Comparison of ENCODE assay signal across 13 mouse cellular contexts in genomic region chr4:141421423-141421822, GRCm38 (mm10). TPM values are rescaled to one million over a fixed set of nuclear protein-coding genes. Genes with fewer than 3 reads are reported as not detected.
DNase-seq lines count a peak whose midpoint lies in the region; ATAC-seq and TF ChIP-seq lines count a peak whose summit lies in the region.
"Had no signal": no experiment of that assay in that cellular context is flagged by ENCODE, and none has a peak within 500 bp of the region (broad histone marks: within the 10 kb centered on the region; RNA-seq: fewer than 3 reads in every experiment).

No protein-coding gene starts in this region.

- peak; percentile 44 to 45 for DNase-seq in cerebellum, adult 2 months
- no peak for DNase-seq in cerebellum, adult 11-12 months
- peak; percentile 38 for DNase-seq in adrenal gland, postnatal 25 days
- peak; percentile 88 to 89 for DNase-seq in heart, adult 9 months (ENCODE audit: low spot score in 2 of 2)
- DNase-seq in right cerebral cortex, postnatal 14 days, result no peak

- WGBS in cerebellum, adult 2 months, result 8% methylated on average over 14 of the region's 14 CpGs
- WGBS in lung, embryonic 16.5 days, result 45% methylated on average over 14 of the region's 14 CpGs
- WGBS in midbrain, embryonic 16.5 days, result 75% methylated on average over 14 of the region's 14 CpGs
- WGBS in forebrain, embryonic 12.5 days, result 79% methylated on average over 14 of the region's 14 CpGs

- TF ChIP-seq CTCF in cerebellum, adult 2 months (IDR thresholded peaks at IDR 0.05; ENCODE audit: borderline replicate concordance, insufficient read depth, low read depth, low read length), result no peak

- ATAC-seq in lung, embryonic 16.5 days (ENCODE audit: low read depth), result peak; percentile 34
- ATAC-seq in midbrain, embryonic 16.5 days, result no peak
- no peak for ATAC-seq in forebrain, embryonic 12.5 days (ENCODE audit: low FRiP score)
- ATAC-seq: hindbrain, embryonic 16.5 days had no signal

- H3K36me3 ChIP-seq in lung, embryonic 16.5 days (ENCODE audit: control insufficient read depth, insufficient read depth, low read length), result no peaks in the 10 kb centered on the region
- no peaks in the 10 kb centered on the region for H3K36me3 ChIP-seq in midbrain, embryonic 16.5 days (ENCODE audit: control insufficient read depth, insufficient read depth, low read length)
- no peaks in the 10 kb centered on the region for H3K36me3 ChIP-seq in forebrain, embryonic 12.5 days (replicated peaks)
- H3K36me3 ChIP-seq: neural tube, embryonic 13.5 days had no signal

- peak overlapping the region; percentile 54 for H3K9ac ChIP-seq in lung, embryonic 16.5 days (ENCODE audit: low read length)
- H3K9ac ChIP-seq in midbrain, embryonic 16.5 days (ENCODE audit: low read depth, low read length), result no peak overlapping the region
- no peak overlapping the region for H3K9ac ChIP-seq in forebrain, embryonic 12.5 days
- H3K9ac ChIP-seq: liver, embryonic 14.5 days; neural tube, embryonic 13.5 days had no signal

- no peak overlapping the region; the same call in 1 of the 2 replicates for H3K4me2 ChIP-seq in lung, embryonic 16.5 days (ENCODE audit: low read depth, low read length)
- H3K4me2 ChIP-seq in midbrain, embryonic 16.5 days (ENCODE audit: low read length), result no peak overlapping the region
- H3K4me2 ChIP-seq in forebrain, embryonic 12.5 days, result no peak overlapping the region
- H3K4me2 ChIP-seq: neural tube, embryonic 13.5 days had no signal

- no peak overlapping the region for H3K27ac ChIP-seq in cerebellum, adult 2 months (ENCODE audit: insufficient read depth, low read length)
- H3K27ac ChIP-seq in lung, embryonic 16.5 days (ENCODE audit: low read length), result peak overlapping the region; percentile 27
- H3K27ac ChIP-seq in midbrain, embryonic 16.5 days (ENCODE audit: low read length), result no peak overlapping the region
- no peak overlapping the region for H3K27ac ChIP-seq in forebrain, embryonic 12.5 days
- H3K27ac ChIP-seq: liver, embryonic 14.5 days; neural tube, embryonic 13.5 days had no signal

- no peak overlapping the region for H3K4me3 ChIP-seq in cerebellum, adult 2 months (replicated peaks; ENCODE audit: insufficient read depth, low read depth, low read length)
- peak overlapping the region; percentile 18 for H3K4me3 ChIP-seq in lung, embryonic 16.5 days (ENCODE audit: low read length)
- no peak overlapping the region for H3K4me3 ChIP-seq in midbrain, embryonic 16.5 days (ENCODE audit: low read depth, low read length)
- no peak overlapping the region for H3K4me3 ChIP-seq in forebrain, embryonic 12.5 days (replicated peaks)
- H3K4me3 ChIP-seq: neural tube, embryonic 13.5 days had no signal

- no peaks in the 10 kb centered on the region for H3K27me3 ChIP-seq in cerebellum, adult 2 months (ENCODE audit: control insufficient read depth, insufficient read depth, low read length)
- no peaks in the 10 kb centered on the region; the same call in 1 of the 2 replicates for H3K27me3 ChIP-seq in lung, embryonic 16.5 days (ENCODE audit: control insufficient read depth, insufficient read depth, low read depth, low read length)
- H3K27me3 ChIP-seq in midbrain, embryonic 16.5 days (ENCODE audit: control insufficient read depth, insufficient read depth, low read depth, low read length), result 0 out of 2 replicates have a peak, but pooled peaks cover 3% of the 10 kb centered on the region
- peaks cover 34% of the 10 kb centered on the region for H3K27me3 ChIP-seq in forebrain, embryonic 12.5 days

- H3K9me3 ChIP-seq in lung, embryonic 16.5 days (ENCODE audit: control insufficient read depth, low read length), result no peaks in the 10 kb centered on the region
- H3K9me3 ChIP-seq in midbrain, embryonic 16.5 days (replicated peaks; ENCODE audit: control insufficient read depth, low read length, poor library complexity, severe bottlenecking), result no peaks in the 10 kb centered on the region
- H3K9me3 ChIP-seq in forebrain, embryonic 12.5 days, result no peaks in the 10 kb centered on the region
- H3K9me3 ChIP-seq: neural tube, embryonic 13.5 days had no signal

- H3K4me1 ChIP-seq in cerebellum, adult 2 months (ENCODE audit: control insufficient read depth, insufficient read depth, low read length), result peaks cover 9% of the 10 kb centered on the region
- peaks cover 27% of the 10 kb centered on the region for H3K4me1 ChIP-seq in lung, embryonic 16.5 days (replicated peaks; ENCODE audit: control insufficient read depth, insufficient read depth, low read length)
- peaks cover 10% of the 10 kb centered on the region for H3K4me1 ChIP-seq in midbrain, embryonic 16.5 days (ENCODE audit: control insufficient read depth, insufficient read depth, low read length)
- H3K4me1 ChIP-seq in forebrain, embryonic 12.5 days, result peaks cover 13% of the 10 kb centered on the region

- no peak for TF ChIP-seq POLR2A in cerebellum, adult 2 months (IDR thresholded peaks at IDR 0.05; ENCODE audit: borderline replicate concordance, insufficient read depth, low read length)

RNA-seq across cellular contexts. Expression of gene Hspb7, which starts 0.8 kb away (rescaled TPM):
- polyA plus RNA-seq in cerebellum, adult 2 months (2012; rRNA removed), result 0.10 and 0.16 TPM in 2 replicates
- 0.33 TPM in 1 of 2 replicates, not detected in the other for total RNA-seq in adrenal gland, postnatal 25 days (2021)
- polyA plus RNA-seq in lung, embryonic 16.5 days (2015; fragmentation: Nextera tagmentation; extraction: Ambion mirVana), result 6.4 and 10.6 TPM in 2 replicates
- not detected in 2 replicates for polyA plus RNA-seq in midbrain, embryonic 16.5 days (2015; fragmentation: Nextera tagmentation; extraction: Ambion mirVana)
- polyA plus RNA-seq in forebrain, embryonic 12.5 days (2016; fragmentation: Nextera tagmentation; extraction: Ambion mirVana), result not detected in 2 replicates
- polyA plus RNA-seq: neural tube, embryonic 13.5 days had no signal

RNA-seq across cellular contexts. Expression of gene Clcnkb, which starts 5.6 kb away (rescaled TPM):
- polyA plus RNA-seq in cerebellum, adult 2 months (2012; rRNA removed), result not detected in 2 replicates
- not detected in 2 replicates for total RNA-seq in adrenal gland, postnatal 25 days (2021)
- polyA plus RNA-seq in lung, embryonic 16.5 days (2015; fragmentation: Nextera tagmentation; extraction: Ambion mirVana), result 0.39 TPM in 1 of 2 replicates, not detected in the other
- polyA plus RNA-seq in midbrain, embryonic 16.5 days (2015; fragmentation: Nextera tagmentation; extraction: Ambion mirVana), result not detected in 2 replicates
- polyA plus RNA-seq in forebrain, embryonic 12.5 days (2016; fragmentation: Nextera tagmentation; extraction: Ambion mirVana), result not detected in 2 replicates
- polyA plus RNA-seq: C2C12; embryonic facial prominence, embryonic 11.5 days; hindbrain, embryonic 16.5 days; liver, embryonic 14.5 days; neural tube, embryonic 13.5 days had no signal

RNA-seq across cellular contexts. Expression of gene Srarp, which starts 14.5 kb away (rescaled TPM):
- polyA plus RNA-seq in cerebellum, adult 2 months (2012; rRNA removed), result 8.7 and 12.9 TPM in 2 replicates
- total RNA-seq in adrenal gland, postnatal 25 days (2021), result not detected in 2 replicates
- not detected in 2 replicates for polyA plus RNA-seq in lung, embryonic 16.5 days (2015; fragmentation: Nextera tagmentation; extraction: Ambion mirVana)
- polyA plus RNA-seq in midbrain, embryonic 16.5 days (2015; fragmentation: Nextera tagmentation; extraction: Ambion mirVana), result 0.62 TPM in 1 of 2 replicates, not detected in the other
- not detected in 2 replicates for polyA plus RNA-seq in forebrain, embryonic 12.5 days (2016; fragmentation: Nextera tagmentation; extraction: Ambion mirVana)
- polyA plus RNA-seq: C2C12; embryonic facial prominence, embryonic 11.5 days; liver, embryonic 14.5 days; neural tube, embryonic 13.5 days had no signal

RNA-seq across cellular contexts. Expression of gene Clcnka, which starts 22.9 kb away (rescaled TPM):
- polyA plus RNA-seq in cerebellum, adult 2 months (2012; rRNA removed), result 0.03 TPM in 1 of 2 replicates, not detected in the other
- total RNA-seq in adrenal gland, postnatal 25 days (2021), result not detected in 2 replicates
- polyA plus RNA-seq in lung, embryonic 16.5 days (2015; fragmentation: Nextera tagmentation; extraction: Ambion mirVana), result 0.24 and 0.28 TPM in 2 replicates
- polyA plus RNA-seq in midbrain, embryonic 16.5 days (2015; fragmentation: Nextera tagmentation; extraction: Ambion mirVana), result 0.19 TPM in 1 of 2 replicates, not detected in the other
- polyA plus RNA-seq in forebrain, embryonic 12.5 days (2016; fragmentation: Nextera tagmentation; extraction: Ambion mirVana), result not detected in 2 replicates
- polyA plus RNA-seq: C2C12; liver, embryonic 14.5 days; neural tube, embryonic 13.5 days had no signal

RNA-seq across cellular contexts. Expression of gene Zbtb17, which starts 23.0 kb away (rescaled TPM):
- 34.7 TPM in 2 replicates for polyA plus RNA-seq in cerebellum, adult 2 months (2012; rRNA removed)
- 18.6 and 19.6 TPM in 2 replicates for total RNA-seq in adrenal gland, postnatal 25 days (2021)
- 30.6 and 30.8 TPM in 2 replicates for polyA plus RNA-seq in lung, embryonic 16.5 days (2015; fragmentation: Nextera tagmentation; extraction: Ambion mirVana)
- 42.7 and 48.2 TPM in 2 replicates for polyA plus RNA-seq in midbrain, embryonic 16.5 days (2015; fragmentation: Nextera tagmentation; extraction: Ambion mirVana)
- polyA plus RNA-seq in forebrain, embryonic 12.5 days (2016; fragmentation: Nextera tagmentation; extraction: Ambion mirVana), result 58.6 and 61.2 TPM in 2 replicates

Comparison
In these comparisons a context has a peak if more than half of its experiments do, and no peak if none do; other contexts are left out.
1. DNase-seq: peak in cerebellum, adult 2 months (2 of 2), adrenal gland, postnatal 25 days (single experiment) and heart, adult 9 months (2 of 2); none in cerebellum, adult 11-12 months (single experiment) and right cerebral cortex, postnatal 14 days (single experiment).